Mouse (Mus musculus): ENCODE measurements around the gene Grk2.

DNA sequence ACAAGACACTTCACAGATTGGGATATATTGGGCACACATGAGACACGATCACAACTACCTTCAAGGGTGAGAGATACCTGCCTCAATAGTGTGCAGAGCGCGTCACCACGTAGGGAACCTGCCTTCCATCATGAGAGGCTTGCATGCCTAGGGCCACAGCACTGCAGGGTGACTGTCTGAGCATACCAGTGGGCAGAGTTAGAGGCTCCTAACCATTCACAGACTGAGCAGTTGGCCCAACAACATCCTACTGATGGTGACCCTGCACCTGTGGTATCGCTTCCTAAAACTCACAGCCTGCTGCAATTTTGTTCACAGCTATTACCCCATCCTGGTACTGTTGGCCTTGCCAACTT is 2.4 kb downstream of the Grk2 start:
- TF ChIP-seq CTCF (IDR thresholded peaks at IDR 0.05; ENCODE audit: low read depth): no peak
- TF ChIP-seq EP300 (IDR thresholded peaks at IDR 0.05; ENCODE audit: low read depth): no peak

All from heart, postnatal 0 days (tissue).